Mouse (Mus musculus) B cell, adult 2 months (primary cell): ENCODE results near the gene Gm21969.
A peak's percentile ranks its signal among the peaks of the same experiment; 100 is the strongest.

Experiments used
- DNase-seq, 2 experiments: peaks; one replicate each; pipeline ENCODE4 v3.0.0; 2022

Gm21969 gene

DNA sequence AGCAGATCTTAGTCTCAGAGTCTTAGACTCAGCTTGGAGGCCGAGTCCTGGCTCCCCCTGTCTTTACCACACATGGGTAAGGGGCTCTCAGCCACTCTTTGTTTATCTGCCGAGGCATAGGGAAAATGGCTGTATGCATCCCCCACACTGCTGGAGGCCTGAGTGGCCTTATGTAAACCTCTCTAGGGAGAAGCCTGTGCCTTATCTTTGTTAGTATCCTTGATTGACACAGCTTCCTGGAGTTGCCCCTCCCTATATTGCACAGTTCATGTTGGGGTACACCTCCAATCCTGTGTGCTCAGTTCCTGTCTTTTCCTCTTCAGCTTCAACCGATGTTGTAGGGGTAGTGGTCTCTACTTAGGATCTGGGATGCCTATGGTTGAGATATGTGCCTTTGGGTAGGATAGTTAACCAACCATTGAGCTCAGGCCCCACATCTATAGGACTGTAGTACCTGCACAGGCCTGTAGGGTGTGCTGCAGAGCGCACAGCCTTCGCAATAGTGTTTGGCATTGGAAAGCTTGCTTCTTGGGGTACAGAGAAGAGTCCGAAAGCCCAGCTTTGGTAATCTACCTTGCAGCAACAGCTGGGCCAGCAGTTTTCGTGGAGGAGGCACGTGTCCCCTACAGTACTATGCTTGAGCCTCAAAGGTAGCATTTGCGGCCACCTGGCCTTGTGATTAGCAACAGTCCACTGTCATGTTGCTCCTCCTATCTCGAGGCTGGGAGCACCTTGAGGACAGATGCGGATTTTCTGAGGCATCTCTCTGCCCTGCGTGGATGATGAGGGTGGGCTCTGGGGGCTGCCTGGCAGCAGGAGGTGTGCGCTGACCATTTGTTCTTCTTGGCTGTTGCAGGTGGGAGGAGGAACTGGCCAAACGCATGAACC, at the start of gene Gm21969:
Gene Gm21969, plus strand, starts transcription at position 830 of the 888 bp plus-strand sequence.
- DNase-seq: peak; percentile 76

DNA sequence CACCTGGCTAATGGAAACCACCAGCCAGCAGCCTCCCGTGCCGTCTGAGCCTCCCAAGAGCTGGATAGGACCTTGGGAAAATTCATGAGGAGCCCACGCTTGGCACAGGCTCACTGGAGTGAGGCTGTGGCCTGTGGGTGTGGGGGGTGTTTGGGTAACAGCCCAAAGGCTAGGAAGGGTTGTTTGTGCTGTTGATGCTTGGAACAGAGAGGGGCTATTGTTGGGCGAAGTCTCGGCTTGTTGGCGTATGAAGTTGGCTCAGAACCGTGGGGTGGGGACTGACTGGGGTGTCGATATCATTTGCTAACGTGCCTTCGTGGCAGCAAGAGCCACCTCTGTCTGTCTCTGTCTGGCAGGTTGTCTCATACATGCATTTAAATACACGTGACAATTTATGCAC, 47.8 kb upstream of the Gm21969 start:
- DNase-seq: no peak

DNA sequence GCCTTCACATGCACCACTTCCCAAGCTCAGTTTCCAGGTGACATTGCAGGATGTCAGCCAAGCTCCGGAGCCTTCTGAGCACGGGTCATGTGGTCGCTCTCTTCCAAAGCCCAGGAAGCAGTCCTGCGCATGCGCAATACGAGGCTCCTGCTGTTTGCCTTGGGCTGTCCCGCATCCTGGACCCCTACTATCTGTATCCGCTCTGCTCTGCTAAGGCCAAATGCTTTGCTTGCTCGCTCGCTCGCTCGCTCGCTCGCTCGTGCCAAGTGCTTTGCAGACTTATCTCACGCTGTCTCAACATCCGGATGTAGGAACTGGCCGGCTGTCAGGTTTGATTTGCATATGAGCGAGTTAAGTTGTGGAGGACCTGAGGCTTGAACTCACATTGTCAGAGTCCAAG, 47.0 kb upstream of the Gm21969 start:
- DNase-seq: no peak

DNA sequence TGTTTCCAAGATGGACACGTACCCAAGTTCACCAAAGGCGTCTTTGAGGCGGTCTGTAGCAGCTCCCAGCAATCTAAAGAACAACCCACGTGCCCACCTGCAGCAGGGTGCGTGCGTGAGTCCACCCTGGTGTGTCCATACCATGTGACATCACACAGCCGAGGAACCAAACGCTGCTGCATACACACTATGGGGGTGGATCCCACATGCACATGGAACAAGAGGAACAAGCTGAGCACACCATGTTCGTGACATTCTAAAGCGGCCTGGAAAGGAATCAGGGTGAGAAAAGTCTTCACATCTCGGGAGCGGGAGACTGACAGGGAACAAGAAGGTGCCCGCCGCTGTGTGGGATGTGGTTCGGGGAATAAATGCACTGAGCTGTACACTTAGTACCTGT, 34.6 kb upstream of the Gm21969 start:
- DNase-seq: no peak

DNA sequence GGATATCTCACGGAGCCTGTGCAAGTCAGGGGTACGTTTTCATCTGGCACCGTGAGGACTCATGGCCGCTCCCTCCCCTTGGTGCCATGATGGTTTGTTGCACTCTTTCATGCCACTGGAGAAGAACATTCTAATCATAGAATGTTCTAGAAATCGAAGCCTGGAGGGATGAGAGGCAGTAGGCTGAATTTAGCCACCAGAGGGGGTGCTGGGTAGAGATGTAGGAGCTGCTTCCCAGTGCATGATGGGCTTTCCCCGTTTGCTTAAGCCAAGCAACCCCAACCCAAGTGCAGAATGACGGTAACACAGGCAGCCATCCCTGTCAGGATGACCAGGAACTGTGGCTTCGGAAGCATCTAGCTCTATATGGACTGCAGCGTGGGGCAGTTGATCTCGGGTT, 32.2 kb upstream of the Gm21969 start:
- no peak for DNase-seq

DNA sequence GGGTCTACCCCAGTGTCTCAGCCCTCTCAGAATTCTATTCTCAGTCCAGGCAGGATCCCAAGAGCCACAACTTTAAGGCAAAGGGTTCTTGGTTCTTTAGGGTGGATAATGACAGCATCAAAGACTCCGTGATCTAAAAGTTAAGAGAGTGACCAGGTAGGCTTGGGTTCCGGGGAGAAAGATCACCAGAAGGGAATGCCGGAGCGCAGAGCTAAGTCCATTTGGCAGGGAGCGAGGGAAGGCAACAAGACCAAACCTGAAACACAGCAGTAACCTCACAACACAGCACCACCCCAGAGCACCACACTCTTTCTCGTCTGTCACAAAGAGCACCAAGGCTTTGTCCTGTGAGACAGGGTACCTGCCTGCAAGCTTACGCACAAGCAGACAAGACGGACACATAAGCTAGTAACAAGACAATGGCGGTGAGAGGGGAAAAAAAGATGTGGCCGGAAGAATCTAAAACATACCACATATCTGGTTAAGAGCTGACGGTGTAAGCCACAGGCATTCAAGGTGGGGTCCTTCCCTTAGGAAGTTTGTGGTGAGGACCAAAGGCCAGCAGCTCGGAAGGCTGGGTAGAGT, 30.0 kb upstream of the Gm21969 start:
- DNase-seq: no peak

DNA sequence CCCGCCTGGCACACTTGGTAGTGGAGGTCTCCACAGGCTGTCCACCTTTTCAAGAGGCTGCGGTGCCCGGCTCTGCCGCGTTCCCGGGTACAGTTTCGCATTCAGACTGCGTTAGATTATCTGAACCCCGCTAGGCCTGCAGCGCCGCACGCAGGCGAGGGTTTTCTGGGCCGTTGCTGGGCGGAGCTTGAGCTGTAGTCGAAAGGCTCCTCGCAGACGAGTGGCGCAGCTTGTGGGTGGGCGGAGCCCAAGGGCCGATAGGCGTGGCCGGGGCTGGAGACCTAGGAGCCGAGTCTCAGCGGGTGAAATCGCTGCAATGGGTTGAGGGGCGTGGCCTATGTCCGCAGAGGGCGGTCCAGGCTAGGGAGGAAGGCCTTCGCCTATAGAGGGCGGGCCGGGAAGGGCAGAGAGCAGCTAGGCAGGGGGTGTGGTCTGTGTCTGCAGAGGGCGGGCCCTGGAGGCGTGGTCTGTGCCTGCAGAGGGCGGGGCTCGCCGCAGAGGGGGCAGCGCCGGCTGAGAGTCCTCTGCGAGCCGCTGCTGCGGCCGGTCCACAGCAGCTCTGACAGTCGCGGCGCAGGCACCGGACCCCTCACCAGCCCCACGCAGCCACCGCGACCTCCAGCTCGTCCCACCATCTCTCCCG, 28.7 kb upstream of the Gm21969 start:
- peak; percentile 98 to 99 for DNase-seq

DNA sequence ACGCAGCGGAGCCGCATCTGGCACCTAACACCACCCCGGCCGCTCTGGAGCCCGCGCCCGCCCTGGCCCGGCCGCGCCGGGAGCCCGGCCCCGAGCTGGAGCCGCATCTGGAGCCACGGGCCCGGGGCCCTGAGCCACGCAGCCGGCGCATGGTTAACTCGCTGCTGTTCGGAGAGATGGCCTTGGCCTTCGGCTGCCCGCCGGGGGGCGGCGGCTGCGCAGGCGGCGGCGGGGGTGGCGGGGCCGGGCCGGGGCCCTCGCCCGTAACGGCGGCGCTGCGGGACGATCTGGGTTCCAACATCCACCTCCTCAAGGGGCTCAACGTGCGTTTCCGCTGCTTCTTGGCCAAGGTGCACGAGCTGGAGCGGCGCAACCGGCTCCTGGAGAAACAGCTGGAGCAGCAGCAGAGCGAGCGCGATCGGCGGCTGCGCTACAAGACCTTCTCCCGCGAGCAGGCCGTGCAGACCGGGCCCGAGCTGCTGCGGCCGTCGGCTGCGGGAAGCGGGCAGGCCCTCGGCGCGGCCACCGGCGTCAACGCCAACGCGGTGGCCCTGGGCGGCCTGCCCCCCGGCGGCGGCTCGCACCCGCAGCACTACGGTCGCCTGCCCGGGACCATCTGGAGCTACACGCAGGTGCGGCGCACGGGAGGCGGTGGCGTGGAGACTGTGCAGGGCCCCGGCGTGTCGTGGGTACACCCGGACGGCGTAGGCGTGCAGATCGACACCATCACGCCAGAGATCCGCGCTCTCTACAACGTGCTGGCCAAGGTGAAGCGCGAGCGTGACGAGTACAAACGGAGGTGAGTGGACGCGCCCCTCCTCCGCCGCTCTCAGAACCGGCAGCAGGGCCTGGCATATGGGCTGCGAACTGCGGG, 27.9 kb upstream of the Gm21969 start:
- DNase-seq: peak; percentile 56 to 59

DNA sequence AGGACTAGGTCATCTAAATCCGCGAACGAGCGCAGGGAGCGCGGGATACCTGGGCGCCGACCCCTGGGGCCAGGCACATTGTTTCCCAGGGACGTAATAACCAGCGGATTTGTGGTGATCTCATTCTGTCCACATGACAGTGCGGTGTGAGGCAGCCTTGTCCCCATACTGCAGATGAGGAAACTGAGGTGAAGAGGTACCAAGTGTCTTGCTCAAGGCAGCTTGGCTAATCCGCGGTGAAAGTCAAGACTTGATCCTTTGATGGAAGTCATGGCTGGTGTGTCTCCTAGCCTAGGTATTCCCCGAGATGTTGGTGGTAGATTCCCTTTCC, 27.3 kb upstream of the Gm21969 start:
- no peak for DNase-seq

DNA sequence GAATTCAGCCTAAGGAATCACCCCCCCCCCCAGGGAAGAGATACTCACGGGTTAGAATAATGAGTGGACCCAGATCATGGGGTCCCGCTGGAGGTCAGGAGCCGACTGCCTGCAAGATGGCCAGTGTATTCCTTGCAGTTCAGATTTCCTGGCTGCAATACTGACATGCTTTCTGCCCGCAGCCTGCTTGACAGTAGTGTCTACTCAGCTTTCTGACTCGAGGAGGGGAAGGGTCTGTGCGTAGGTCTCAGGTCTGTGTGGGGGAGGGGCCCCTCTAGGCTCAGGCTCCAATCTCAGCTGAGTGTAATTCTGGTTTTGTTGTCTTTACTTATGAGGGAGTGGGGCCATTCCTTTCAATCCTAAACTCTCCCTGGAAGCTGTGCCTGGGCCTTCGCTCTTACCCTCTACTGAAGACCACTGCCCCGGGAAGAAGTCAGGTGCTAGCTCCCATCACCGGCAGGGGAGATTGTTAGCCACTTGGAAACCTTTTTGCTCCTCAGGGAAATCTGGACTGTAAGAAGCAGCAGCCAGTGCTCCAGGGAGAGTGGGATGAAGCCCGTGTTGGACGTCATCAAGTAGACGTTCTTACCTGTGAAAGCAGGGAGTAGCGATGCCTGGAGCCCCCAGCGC, 26.6 kb upstream of the Gm21969 start:
- DNase-seq: no peak

DNA sequence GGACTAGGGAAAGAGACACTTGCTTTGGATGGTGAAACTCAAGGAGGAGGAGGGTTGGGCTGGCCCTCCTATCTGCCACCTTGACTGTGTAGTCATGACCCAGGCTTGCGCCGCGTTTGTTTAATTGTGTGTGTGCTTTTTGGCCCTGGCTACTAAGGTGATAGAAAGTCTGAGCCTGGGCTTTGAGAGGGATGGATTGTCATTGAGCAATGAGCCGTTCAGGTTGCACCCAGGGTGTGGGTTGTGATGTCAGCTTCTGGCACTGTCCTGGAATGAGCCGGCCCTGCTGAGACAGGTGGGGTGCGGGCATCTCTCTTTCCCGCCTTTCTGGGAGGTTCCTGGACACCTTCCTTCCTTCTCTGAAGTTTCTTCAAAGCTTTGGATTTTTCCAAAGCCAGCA, 26.0 kb upstream of the Gm21969 start:
- no peak for DNase-seq

DNA sequence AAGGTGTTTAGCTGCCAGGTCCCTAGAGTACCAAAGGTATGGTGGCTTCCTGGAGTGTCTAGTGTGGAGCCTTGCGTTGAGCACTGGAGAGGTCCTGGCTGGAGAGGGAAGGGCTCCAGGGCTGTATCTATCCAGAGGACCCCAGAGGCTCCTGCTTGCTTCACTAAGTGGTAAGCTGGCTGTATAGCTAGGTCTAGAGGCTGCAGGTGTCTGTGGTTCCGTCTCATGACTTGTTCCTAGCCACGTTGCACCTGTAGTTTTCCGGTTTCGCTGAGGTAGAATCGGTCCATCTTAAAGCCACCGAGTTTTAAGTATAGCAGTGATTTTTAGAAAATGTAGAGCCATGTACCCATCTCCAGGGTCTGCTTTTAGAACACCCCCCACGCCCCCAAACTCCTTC, 24.6 kb upstream of the Gm21969 start:
- no peak for DNase-seq

DNA sequence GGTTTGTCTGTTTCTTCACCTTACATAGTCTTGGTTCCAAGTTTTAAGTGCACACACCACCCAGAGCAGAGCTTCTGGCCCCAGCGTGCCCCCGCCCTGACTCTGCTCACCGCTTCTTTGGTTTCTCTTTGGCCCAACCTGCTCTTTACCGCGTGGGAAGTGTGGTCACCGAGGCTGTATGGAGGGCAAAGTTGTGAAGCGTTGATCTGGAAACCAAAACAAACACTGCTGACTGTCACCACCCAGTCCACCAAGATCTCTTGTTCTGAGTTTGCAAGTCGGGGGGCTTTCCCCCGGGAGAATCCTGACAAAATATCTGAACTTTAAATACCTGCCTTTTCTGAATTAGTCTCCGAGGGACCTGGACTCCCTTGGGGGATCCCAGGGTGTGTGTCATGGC, 24.0 kb upstream of the Gm21969 start:
- DNase-seq: peak; percentile 29 to 44

DNA sequence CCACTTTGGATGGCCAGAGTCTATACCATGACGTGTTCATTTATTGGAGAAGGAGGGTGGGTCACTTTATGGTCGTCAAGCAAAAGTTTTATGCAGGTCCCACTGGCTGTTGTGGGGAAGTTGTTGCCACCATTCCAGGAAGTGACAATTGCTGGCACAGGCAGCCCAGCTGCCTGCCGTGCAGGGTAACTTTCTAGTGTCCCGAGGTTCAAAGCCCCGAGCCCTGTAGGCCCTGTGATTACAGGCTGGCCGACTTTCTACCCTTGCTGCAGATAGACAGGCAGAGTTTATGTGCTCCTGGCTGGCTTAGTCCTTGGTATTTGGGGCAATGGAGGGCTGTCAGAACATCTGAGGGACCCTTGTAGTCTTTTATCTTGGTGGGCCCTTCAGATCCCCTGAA, 23.5 kb upstream of the Gm21969 start:
- no peak for DNase-seq

DNA sequence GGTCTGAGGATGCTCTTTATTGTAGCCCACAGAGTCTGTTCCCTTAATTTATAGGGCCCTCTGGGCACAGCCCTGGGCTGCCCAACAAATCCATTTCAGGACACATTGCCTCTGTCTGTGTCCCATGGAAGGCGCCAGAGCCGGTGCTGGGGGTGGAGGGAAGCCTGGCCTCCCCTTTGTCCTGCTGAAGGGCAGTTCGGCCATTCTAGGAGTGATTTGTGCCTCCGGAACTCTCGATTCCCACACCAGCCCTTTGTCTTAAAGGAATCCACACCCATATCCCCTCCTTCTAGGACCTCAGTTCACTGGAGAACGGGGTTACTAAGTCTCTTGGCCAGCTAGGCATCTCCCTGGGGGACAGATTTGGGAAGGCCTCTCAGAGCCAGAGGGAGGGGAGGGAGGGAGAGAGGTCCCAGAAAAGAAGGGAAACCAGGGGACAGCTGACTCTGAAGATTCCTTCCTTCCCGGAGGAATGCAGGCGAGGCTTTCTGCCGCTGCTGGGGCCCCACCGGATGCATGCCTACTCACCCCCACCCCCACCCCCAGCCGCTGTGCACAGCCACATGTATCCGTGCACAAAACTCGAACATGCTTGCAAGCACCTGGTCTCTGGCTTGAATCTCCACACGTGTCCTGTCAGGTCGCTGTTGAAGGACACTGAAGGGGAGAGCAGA, 22.2 kb upstream of the Gm21969 start:
- no peak for DNase-seq

DNA sequence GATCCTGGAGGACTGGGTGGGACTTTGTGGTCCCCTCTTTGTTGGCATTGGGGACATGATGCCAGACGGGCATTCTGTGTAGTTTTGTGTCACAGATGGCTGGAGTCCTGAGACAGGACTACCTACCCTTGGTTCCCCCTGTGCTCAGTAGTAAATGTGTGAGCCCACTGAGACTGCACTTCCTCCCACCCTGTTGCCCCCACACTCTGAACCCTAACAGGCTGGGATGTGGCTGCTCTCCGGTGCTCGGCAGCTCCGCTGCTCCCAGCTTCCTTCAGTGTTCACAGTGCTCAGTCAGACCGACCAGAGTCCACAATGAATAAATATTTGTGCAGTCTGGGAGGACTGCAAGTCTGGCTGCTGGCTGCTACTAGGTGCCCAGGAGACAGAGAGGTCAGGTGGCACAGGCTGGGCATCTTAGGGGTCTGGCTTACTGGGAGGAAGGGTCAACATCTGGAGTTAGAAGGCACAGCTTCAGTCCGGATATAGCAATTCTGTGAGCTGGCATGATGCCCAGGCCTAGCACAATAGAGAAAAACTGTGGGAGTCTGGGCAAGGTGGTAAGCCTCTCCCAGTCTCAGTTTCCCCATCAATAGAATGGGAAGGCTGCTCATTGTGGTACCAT, 21.4 kb upstream of the Gm21969 start:
- no peak for DNase-seq

DNA sequence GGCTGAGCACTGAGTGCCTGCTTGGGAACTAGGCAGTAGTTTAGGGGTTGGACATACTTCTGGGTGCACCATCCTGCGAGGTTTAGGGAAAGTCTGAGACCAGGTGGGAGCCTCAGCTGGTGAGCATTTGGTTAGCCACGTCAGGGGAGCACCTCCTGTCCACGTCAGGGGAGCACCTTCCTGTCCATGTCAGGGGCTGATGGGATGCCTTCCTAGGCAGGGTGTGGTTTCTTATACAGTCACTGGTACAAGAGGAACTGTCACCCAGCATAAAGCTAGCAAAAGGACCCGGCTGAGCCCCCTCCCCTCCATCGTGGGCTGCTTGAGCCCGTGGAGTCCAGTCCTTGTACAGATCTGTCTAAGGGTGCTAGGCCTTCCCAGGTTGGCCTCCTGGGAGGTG, 20.6 kb upstream of the Gm21969 start:
- no peak for DNase-seq

DNA sequence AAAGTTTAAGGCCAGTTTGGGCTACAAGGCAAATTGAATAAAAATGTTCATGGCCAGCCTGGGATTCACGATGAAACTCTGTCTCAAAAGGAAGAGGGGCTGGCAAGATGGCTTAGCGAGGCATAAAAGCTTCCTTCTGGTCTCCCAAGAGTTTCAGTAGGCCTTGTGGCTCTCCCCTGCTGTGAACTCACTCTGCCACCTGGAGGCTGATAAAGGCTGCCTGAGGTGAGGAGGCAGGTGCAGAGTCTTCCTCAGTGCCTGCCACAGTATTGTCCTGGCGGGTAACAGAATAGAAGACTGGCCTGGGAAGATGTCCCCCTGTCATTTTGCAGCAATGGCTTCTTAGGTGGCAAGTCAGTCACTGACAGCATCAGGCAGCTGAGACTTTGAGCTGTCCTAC, 20.1 kb upstream of the Gm21969 start:
- DNase-seq: no peak

DNA sequence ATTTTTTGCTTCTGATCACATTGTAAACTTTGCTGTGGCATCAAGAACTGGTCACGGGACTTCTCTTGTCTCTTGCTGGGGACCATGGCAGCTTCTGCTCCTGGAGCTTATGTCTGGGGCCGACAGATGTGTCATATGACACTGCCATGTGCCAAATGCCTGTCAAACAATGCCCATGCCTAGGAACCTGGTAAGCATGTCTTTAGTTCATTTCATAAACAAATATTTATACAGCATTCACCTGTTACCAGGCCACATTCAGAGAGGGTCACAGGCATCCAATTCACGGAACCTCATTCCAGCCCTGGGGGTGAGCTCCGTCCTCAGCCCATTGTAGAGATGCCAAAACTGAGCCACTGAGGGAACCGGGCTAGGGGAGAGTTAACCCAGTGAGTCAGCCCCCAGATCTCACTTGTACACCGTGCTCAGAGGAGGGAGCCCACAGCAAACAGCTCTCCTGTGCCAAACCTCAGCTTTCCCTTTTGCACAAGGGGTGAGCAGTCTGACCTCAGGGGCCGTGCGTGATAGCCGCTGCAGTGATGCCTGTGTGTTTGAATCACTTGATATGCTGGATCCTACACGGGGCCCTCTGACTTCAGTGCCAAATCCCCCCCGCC, 19.2 kb upstream of the Gm21969 start:
- DNase-seq: no peak

DNA sequence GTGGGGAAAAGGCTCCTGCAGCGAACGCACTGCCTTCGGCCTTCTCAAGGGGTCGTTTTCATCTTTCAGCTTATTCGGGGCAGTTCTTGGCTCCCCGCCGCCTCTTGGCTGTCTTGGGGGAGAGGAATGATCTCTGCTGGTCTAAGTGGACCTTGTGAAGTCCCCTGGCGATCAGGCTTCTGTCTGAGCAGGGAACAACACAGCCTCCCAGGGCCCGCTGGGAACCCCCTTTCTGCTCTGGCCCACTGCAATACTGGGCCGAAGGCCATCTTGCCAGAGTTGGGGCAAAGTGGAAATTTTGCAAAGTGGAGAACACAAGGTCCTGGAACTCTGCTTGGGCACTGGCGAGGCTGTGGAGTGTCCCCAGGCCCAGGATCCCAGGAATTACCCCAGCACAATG, 18.3 kb upstream of the Gm21969 start:
- no peak for DNase-seq

DNA sequence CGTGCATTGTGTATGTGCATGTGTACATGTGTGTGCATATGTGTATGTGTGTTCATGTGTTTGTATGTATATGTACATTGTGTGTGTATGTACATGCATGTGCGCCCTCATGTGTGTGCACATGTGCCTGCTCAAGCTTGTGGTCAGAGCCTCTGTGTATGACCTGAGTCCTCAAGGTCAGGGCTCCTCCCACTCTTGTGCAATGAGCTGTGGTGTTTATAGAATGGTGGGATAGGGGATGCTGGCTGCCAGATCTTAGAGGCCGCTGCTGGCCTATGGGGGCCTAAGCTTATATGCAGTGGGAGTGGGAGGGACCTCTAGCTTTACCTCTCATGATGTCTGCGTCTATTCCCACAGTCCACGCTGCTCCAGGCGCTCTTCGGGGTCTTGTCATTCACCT, 17.3 kb upstream of the Gm21969 start:
- DNase-seq: no peak
